Mouse (Mus musculus) activated CD4-positive, CD25-positive, alpha-beta regulatory T cell (primary cell): ENCODE results near the gene 1700012B07Rik. TPM values are rescaled to one million over a fixed set of nuclear protein-coding genes. Genes with fewer than 3 reads are reported as not detected.

Experiments
- polyA plus RNA-seq, 2 experiments: library from polyadenylated mRNA; unstranded; fragments of 100-300 nt; shearing (Covaris generic); gene quantifications; one replicate each; pipeline ENCODE4 v1.2.1; 2017

Gene 1700012B07Rik
- polyA plus RNA-seq: under 1 TPM; 0.33 to 0.51 TPM

DNA sequence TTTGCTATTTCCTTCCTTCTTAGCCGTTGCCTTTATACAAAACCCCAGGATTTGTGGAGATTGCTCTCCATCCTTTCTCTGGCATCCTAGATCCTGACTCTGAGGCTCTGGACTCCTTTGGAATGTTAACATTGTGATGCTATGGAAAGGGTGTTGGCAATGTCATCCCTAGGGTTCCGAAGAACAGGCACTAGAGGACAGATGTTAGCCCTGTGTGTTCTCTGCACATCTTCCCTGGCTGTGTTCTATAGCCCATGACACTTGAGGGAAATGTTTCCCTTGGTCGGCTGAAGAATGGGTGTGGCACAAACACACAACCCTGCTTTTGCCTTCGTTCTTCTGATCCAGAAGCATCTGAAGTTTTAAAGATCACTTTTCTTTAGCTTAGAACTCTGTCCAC, at the start of gene 1700012B07Rik:
Gene 1700012B07Rik (minus strand): TSS at position 101 of the 400 bp plus-strand sequence.

Other genes starting within 250 kb of the 1700012B07Rik start
- 1 to 10 TPM in 1 of 2 experiments, under 1 TPM in 1; 0.09 to 1.2 TPM for gene Wipi1, start 216.1 kb downstream of the 1700012B07Rik start, polyA plus RNA-seq
- 100 to 1,000 TPM; 398 to 565 TPM for gene Prkar1a, start 178.6 kb downstream of the 1700012B07Rik start, polyA plus RNA-seq
- gene Fam20a, start 105.8 kb downstream of the 1700012B07Rik start, polyA plus RNA-seq: 1 to 10 TPM; 6.5 to 7.9 TPM
- not detected for gene Abca8b, start 167.8 kb upstream of the 1700012B07Rik start, polyA plus RNA-seq